ENCODE assay signal across 12 mouse cellular contexts in genomic region chr5:143376156-143376555, GRCm38 (mm10). TPM values are rescaled to one million over a fixed set of nuclear protein-coding genes. Genes with fewer than 3 reads are reported as not detected.
A peak's percentile ranks its signal among the peaks of the same experiment; 100 is the strongest.
DNase-seq lines count a peak whose midpoint lies in the region; ATAC-seq and TF ChIP-seq lines count a peak whose summit lies in the region.
"Had no signal": no experiment of that assay in that cellular context is flagged by ENCODE, and none has a peak within 500 bp of the region (broad histone marks: within the 10 kb centered on the region; RNA-seq: fewer than 3 reads in every experiment).

No protein-coding gene starts in this region.

- H3K9me3 ChIP-seq in liver, embryonic 11.5 days (ENCODE audit: control insufficient read depth, low read length), result 0 out of 2 replicates have a peak, but pooled peaks cover 3% of the 10 kb centered on the region
- H3K9me3 ChIP-seq in G1E (replicated peaks), result peaks cover 3% of the 10 kb centered on the region
- H3K9me3 ChIP-seq: heart, embryonic 15.5 days had no signal

- no peaks in the 10 kb centered on the region for H3K36me3 ChIP-seq in liver, adult 2 months (ENCODE audit: control insufficient read depth, insufficient read depth, low read length)
- H3K36me3 ChIP-seq in liver, embryonic 11.5 days (ENCODE audit: control insufficient read depth, insufficient read depth, low read length), result no peaks in the 10 kb centered on the region
- H3K36me3 ChIP-seq in G1E (replicated peaks), result no peaks in the 10 kb centered on the region
- no peaks in the 10 kb centered on the region for H3K36me3 ChIP-seq in small intestine, adult 2 months (ENCODE audit: control insufficient read depth, insufficient read depth, low read length)
- H3K36me3 ChIP-seq: heart, embryonic 15.5 days; liver, embryonic 13.5 days had no signal

- intact Hi-C loops in gastrocnemius, adult 2 months (cut with DNase I), result loop anchor here (5.0 kb wide), 1 partner anchor 46 kb away; no protein-coding TSS in a partner anchor
- intact Hi-C loops in gastrocnemius, postnatal 14 days (cut with DNase I; ENCODE audit: low total_unique reads), result loop anchor here (5.0 kb wide), 1 partner anchor 46 kb away; no protein-coding TSS in a partner anchor

- TF ChIP-seq POLR2A in liver, adult 2 months (IDR thresholded peaks at IDR 0.05; ENCODE audit: extremely low read depth, insufficient read depth, low read length), result no peak
- TF ChIP-seq POLR2A in small intestine, adult 2 months (IDR thresholded peaks at IDR 0.05; ENCODE audit: low read depth, low read length), result no peak

- no peak overlapping the region for H3K27ac ChIP-seq in gastrocnemius, adult 2 months
- H3K27ac ChIP-seq in liver, adult 2 months (replicated peaks; ENCODE audit: insufficient read depth, low read depth, low read length), result no peak overlapping the region
- no peak overlapping the region for H3K27ac ChIP-seq in liver, embryonic 11.5 days (ENCODE audit: low read depth, low read length)
- H3K27ac ChIP-seq in small intestine, adult 2 months (ENCODE audit: insufficient read depth, low read depth, low read length), result no peak overlapping the region
- H3K27ac ChIP-seq: heart, embryonic 15.5 days; liver, embryonic 13.5 days had no signal

- H3K27me3 ChIP-seq in liver, adult 2 months (ENCODE audit: control insufficient read depth, insufficient read depth, low read length), result no peaks in the 10 kb centered on the region; the same call in 1 of the 2 replicates
- H3K27me3 ChIP-seq in liver, embryonic 11.5 days (replicated peaks; ENCODE audit: control insufficient read depth, insufficient read depth, low read length), result peaks cover 43% of the 10 kb centered on the region
- H3K27me3 ChIP-seq in G1E (ENCODE audit: insufficient read depth, low read length), result peaks cover 25% of the 10 kb centered on the region; the same call in 1 of the 2 replicates
- H3K27me3 ChIP-seq in small intestine, adult 2 months (ENCODE audit: control insufficient read depth, insufficient read depth, low read length), result peaks cover 7% of the 10 kb centered on the region; the same call in 1 of the 2 replicates

- DNase-seq in gastrocnemius, adult 2 months, result no peak
- no peak for DNase-seq in gastrocnemius, postnatal 14 days
- DNase-seq in liver, adult 2 months (ENCODE audit: extremely low read depth, low read depth, low spot score), result no peak
- no peak for DNase-seq in liver, embryonic 11.5 days (ENCODE audit: low spot score)
- DNase-seq in G1E (ENCODE audit: low spot score), result no peak
- no peak for DNase-seq in ovary, postnatal 14 days (ENCODE audit: low spot score)
- no peak for DNase-seq in urinary bladder, postnatal 36 days (ENCODE audit: low spot score in 2 of 2)
- DNase-seq: adrenal gland, postnatal 14 days; liver, embryonic 13.5 days had no signal

- no peak overlapping the region for H3K4me2 ChIP-seq in liver, embryonic 11.5 days

- no peaks in the 10 kb centered on the region for H3K79me2 ChIP-seq in liver, adult 2 months (ENCODE audit: control insufficient read depth, insufficient read depth, low read length)

- 88% methylated on average over 4 of the region's 4 CpGs for WGBS in liver, adult 2 months
- 73% methylated on average over 4 of the region's 4 CpGs for WGBS in liver, embryonic 11.5 days
- 84% methylated on average over 4 of the region's 4 CpGs for WGBS in small intestine, adult 2 months

- ATAC-seq in liver, embryonic 11.5 days (replicated peaks; ENCODE audit: low FRiP score), result no peak
- ATAC-seq in G1E (ENCODE audit: extremely low read depth, insufficient number of reproducible peaks, low FRiP score, poor library complexity, severe bottlenecking), result no peak

- H3K9ac ChIP-seq in liver, adult 2 months (ENCODE audit: low read depth, low read length), result no peak overlapping the region
- no peak overlapping the region for H3K9ac ChIP-seq in liver, embryonic 11.5 days (ENCODE audit: low read depth, low read length)
- H3K9ac ChIP-seq: heart, embryonic 15.5 days; liver, embryonic 13.5 days had no signal

- peak; percentile 12; the same call in 1 of the 2 replicates for TF ChIP-seq CTCF in gastrocnemius, adult 2 months (IDR thresholded peaks at IDR 0.05)
- peak; percentile 19; the same call in 1 of the 2 replicates for TF ChIP-seq CTCF in liver, adult 2 months (IDR thresholded peaks at IDR 0.05; ENCODE audit: low read depth, low read length)
- 0 out of 2 replicates have a peak, but pooled peaks have one; percentile 18 for TF ChIP-seq CTCF in G1E (IDR thresholded peaks at IDR 0.05; ENCODE audit: low read depth, low read length)
- TF ChIP-seq CTCF in small intestine, adult 2 months (IDR thresholded peaks at IDR 0.05; ENCODE audit: extremely low read depth, insufficient read length, insufficient replicate concordance, low read depth, low read length), result peak; percentile 28; the same call in 1 of the 2 replicates

- no peak overlapping the region for H3K4me3 ChIP-seq in gastrocnemius, adult 2 months
- no peak overlapping the region for H3K4me3 ChIP-seq in liver, adult 2 months (ENCODE audit: insufficient read depth, low read depth, low read length)
- H3K4me3 ChIP-seq in liver, embryonic 11.5 days (ENCODE audit: low read depth, low read length), result no peak overlapping the region
- H3K4me3 ChIP-seq in G1E (ENCODE audit: low read depth, low read length), result no peak overlapping the region
- no peak overlapping the region for H3K4me3 ChIP-seq in small intestine, adult 2 months (ENCODE audit: low read depth, low read length)

- 0 out of 2 replicates have a peak, but pooled peaks cover 3% of the 10 kb centered on the region for H3K4me1 ChIP-seq in liver, adult 2 months (ENCODE audit: control insufficient read depth, insufficient read depth, low read length)
- H3K4me1 ChIP-seq in liver, embryonic 11.5 days (replicated peaks; ENCODE audit: control insufficient read depth, insufficient read depth, low read length), result no peaks in the 10 kb centered on the region
- H3K4me1 ChIP-seq in G1E (ENCODE audit: insufficient read depth, low read depth, low read length), result peaks cover 10% of the 10 kb centered on the region; the same call in 1 of the 2 replicates
- H3K4me1 ChIP-seq in small intestine, adult 2 months (ENCODE audit: control insufficient read depth, insufficient read depth, insufficient read length, low read length), result no peaks in the 10 kb centered on the region; the same call in 1 of the 2 replicates

RNA-seq across cellular contexts. Expression of gene Grid2ip, which starts 19.0 kb away (rescaled TPM):
- total RNA-seq in gastrocnemius, adult 2 months (2021), result not detected
- not detected for total RNA-seq in gastrocnemius, postnatal 14 days (2021)
- total RNA-seq in liver, adult 2 months (2014; rRNA removed), result not detected in 2 replicates
- 0.13 TPM in 1 of 2 replicates, not detected in the other for polyA plus RNA-seq in liver, adult 2 months (2012; rRNA removed)
- polyA plus RNA-seq in liver, embryonic 11.5 days (2014; fragmentation: Nextera tagmentation; extraction: Ambion mirVana), result 0.12 and 0.31 TPM in 2 replicates
- total RNA-seq in G1E (2014; fragmentation: Nextera tagmentation), result not detected in 2 replicates
- total RNA-seq in G1E (2017), result 0.05 TPM in 1 of 2 replicates, not detected in the other
- 0.02 TPM in 1 of 2 replicates, not detected in the other for polyA plus RNA-seq in G1E (2012)
- 0.09 and 0.22 TPM in 2 replicates for polyA plus RNA-seq in small intestine, adult 2 months (2012; rRNA removed)
- polyA plus RNA-seq: gonadal fat pad, adult 2 months; heart, embryonic 15.5 days; liver, embryonic 13.5 days had no signal

RNA-seq across cellular contexts. Expression of gene Kdelr2, which starts 27.5 kb away (rescaled TPM):
- total RNA-seq in gastrocnemius, adult 2 months (2021), result 10 to 100 TPM; 33.1 to 37.6 TPM
- total RNA-seq in gastrocnemius, postnatal 14 days (2021), result 10 to 100 TPM; 51.1 to 70.2 TPM
- 130 and 145 TPM in 2 replicates for total RNA-seq in liver, adult 2 months (2014; rRNA removed)
- 114 and 122 TPM in 2 replicates for polyA plus RNA-seq in liver, adult 2 months (2012; rRNA removed)
- polyA plus RNA-seq in liver, embryonic 11.5 days (2014; fragmentation: Nextera tagmentation; extraction: Ambion mirVana), result 233 and 236 TPM in 2 replicates
- total RNA-seq in G1E (2014; fragmentation: Nextera tagmentation) (55.7 and 59.7 TPM in 2 replicates), G1E (2017) (75.3 and 95.5 TPM in 2 replicates)
- polyA plus RNA-seq in G1E (2012), result 43.7 and 44.6 TPM in 2 replicates
- 163 and 240 TPM in 2 replicates for polyA plus RNA-seq in small intestine, adult 2 months (2012; rRNA removed)

RNA-seq across cellular contexts. Expression of gene Zdhhc4, which starts 47.1 kb away (rescaled TPM):
- total RNA-seq in gastrocnemius, adult 2 months (2021), result 10 to 100 TPM; 35.0 to 40.6 TPM
- total RNA-seq in gastrocnemius, postnatal 14 days (2021), result 10 to 100 TPM; 31.6 to 33.8 TPM
- 13.0 and 14.0 TPM in 2 replicates for total RNA-seq in liver, adult 2 months (2014; rRNA removed)
- 37.9 and 42.5 TPM in 2 replicates for polyA plus RNA-seq in liver, adult 2 months (2012; rRNA removed)
- 58.8 and 63.3 TPM in 2 replicates for polyA plus RNA-seq in liver, embryonic 11.5 days (2014; fragmentation: Nextera tagmentation; extraction: Ambion mirVana)
- 53.5 and 75.9 TPM in 2 replicates for total RNA-seq in G1E (2014; fragmentation: Nextera tagmentation)
- 45.6 and 45.8 TPM in 2 replicates for total RNA-seq in G1E (2017)
- 47.5 and 68.7 TPM in 2 replicates for polyA plus RNA-seq in G1E (2012)
- 24.4 and 44.6 TPM in 2 replicates for polyA plus RNA-seq in small intestine, adult 2 months (2012; rRNA removed)
